Mouse (Mus musculus) CD4-positive helper T cell, adult 2 months (primary cell): Measurements from ENCODE around the gene Nsg2.
A peak's percentile ranks its signal among the peaks of the same experiment; 100 is the strongest.

Source experiments
- DNase-seq: peaks from one replicate; pipeline ENCODE4 v3.0.0-alpha.2; 2012; ENCODE audit warnings: low read depth, missing footprints, low spot score

Nsg2 gene

DNA sequence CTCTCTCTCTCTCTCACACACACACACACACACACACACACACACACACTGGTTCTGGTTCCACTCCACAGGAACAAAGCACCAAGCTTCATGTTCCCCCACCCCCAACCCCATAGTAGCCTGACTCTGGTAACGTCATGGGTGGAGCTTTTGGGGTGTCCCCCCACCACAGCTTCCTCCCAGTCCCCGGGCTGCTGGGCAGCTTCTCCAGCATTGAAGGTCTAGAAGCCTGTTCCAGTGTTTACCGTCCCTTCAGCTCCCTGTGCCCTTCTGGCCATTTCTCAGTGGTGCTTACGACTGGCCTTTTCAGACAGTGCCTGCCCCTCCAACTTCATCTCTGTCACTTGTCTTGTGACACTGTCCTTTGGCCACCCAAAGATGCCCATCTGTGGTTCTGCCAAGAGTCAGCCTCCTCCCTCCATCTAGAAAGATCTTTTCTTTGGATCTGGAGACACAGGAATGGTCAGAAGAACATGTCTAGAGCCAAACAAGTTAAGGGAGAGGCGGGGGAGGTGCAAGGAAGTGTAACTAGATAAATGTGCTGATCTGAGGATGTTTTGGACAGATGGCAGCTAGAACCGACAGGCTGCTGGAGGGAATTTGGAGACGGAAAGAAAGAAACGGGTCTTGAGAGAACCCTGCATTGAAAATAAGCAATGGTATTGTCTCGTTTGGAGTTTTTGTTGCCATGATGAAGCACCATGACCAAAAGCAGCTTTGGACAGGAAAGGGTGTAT, 11.8 kb downstream of the Nsg2 start:
- DNase-seq, result peak; percentile 85

DNA sequence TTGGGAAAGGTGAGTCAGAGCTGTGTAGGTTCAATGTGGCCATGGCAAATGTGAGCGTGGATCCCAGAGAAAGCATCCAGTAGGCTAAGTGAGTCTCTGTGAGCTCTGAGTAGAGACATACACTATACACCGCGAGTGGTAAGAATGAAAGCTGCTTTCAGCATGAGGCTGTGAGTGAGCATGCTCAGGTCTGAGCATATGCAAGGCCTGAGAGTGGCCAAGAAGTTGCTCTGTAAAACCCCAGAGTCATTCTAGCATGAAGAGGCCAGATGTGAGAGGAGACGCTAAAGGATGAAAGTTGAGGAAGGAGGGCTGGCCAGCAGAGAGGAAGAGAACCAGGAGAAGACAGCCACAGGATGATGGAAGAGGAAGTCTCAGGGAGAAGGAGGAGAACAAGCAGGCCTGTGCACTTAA, 12.8 kb downstream of the Nsg2 start:
- peak; percentile 31 for DNase-seq

GRCm38 (mm10) chr11:32013561-32013960, 13.3 kb downstream of the Nsg2 start:
- DNase-seq, result peak; percentile 45

DNA sequence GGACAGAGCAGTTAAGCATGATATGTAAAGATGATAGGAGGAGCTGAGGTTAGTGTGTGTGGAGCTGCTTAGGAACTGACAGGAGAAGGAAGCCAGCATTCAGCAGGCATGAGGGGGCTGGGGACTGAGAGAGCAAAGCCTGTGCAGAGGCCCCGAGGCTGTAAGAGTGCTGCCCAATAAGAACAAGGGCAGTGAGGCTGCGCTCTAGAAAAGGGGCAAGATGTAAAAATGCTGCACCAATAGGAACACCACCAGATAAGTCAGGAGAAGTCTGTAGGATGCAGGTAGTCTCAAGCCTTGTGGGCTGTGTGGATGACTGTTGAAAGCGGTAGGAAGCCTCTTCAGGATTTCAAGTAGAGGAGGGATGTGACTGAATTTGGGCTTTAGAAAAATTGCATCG, 17.9 kb downstream of the Nsg2 start:
- DNase-seq, result no peak

GRCm38 (mm10) chr11:32020031-32020965, 20.0 kb downstream of the Nsg2 start:
- peak; percentile 81 for DNase-seq

DNA sequence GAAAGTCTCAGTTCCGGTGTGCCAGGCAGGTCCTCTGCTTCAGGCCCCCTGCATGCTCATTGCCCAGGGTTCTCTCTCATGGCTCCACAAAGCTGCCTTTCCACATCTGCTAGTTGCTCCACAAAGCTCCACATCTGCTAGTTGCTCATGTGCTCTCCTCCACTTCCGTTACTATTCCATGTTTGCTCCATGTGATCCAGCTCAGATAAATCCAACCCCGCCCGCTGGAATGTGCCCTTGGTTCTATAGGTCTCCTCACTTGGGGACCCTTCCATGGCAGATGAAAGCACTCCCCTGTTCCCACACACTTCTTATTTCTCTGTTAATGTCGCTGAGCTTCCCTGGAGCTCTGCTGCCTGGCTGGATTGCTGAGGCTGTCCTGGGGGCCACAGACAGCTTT, 26.4 kb downstream of the Nsg2 start:
- no peak for DNase-seq

- DNase-seq, result no peak
Observed at GRCm38 (mm10) chr11:32027474-32028342, 27.4 kb downstream of the Nsg2 start.

GRCm38 (mm10) chr11:32028605-32029004, 28.3 kb downstream of the Nsg2 start:
- DNase-seq, result no peak

DNA sequence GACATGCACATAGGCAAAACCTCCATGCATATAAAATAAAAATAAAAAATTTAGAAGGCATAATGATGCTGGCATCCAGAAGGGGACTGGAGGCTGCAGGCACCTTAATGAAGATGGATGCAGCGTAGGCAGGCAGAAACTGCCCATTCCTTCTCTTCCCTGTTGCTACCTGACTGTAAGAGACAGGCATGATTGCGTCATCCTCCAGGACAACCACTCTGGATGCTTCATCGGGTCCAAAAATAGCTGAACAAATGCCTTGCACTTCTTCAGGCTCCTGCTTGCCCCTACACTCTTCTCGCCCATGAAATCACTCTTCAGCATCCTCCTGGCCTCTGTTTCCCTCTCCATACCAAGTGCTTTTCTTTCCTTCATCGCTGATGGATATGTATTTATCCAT, 29.1 kb downstream of the Nsg2 start:
- DNase-seq, result no peak

DNA sequence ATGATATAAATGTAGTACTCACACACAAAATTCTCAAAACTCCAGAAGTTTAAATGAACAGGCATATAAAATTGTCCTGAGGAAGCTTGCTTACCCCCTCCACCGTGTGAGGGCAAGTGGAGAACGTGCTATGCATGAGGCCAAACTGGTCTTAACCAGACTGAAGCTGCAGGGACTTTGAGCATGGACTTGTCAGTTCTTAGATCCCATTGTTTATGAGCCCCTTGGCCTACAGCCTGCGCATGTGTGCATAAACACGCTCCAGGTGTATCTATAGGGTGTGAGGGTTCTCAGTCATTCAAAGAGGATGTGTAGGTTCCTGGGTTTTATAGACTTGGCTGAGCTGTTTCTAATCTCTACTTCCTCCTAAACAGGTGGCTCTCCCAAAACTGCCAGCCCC, 31.1 kb downstream of the Nsg2 start:
- no peak for DNase-seq

DNA sequence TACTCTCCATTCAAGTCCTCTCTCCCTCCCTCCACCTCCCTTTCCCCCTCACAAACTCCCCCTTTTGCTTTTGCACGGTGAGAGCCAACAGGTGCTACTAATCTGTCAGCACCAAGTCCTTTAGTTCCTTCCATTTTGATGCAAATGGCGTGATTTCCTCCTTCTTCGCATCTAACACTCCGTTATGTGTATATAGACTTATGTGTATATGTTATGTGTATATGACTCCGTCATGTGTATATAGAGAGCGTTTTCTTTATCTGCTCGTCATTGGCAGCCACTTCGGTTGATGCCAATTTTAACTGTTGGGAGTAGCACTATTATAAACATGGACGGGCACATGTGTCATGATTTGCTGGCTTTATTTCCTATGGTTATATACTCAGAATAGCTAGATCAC, 31.8 kb downstream of the Nsg2 start:
- no peak for DNase-seq

DNA sequence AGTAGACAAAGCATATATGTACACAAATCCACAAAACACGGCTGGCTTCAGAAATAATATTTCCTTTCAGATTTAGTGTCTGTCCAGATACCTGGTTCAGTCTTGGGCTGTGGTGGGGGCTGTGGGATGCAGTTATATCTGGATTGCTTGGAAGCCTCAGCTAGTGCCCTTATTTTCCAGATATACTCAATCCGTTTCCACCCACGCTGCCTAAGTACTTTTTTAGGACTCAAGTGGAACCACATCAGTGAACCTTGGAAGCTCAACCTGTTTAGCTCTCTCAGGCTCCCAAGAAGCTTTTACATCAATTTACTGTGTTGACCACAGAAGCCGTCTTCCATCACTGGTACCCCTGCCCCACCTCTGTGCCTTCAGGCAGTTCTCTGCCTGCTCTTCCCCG, 35.6 kb downstream of the Nsg2 start:
- DNase-seq, result no peak

DNA sequence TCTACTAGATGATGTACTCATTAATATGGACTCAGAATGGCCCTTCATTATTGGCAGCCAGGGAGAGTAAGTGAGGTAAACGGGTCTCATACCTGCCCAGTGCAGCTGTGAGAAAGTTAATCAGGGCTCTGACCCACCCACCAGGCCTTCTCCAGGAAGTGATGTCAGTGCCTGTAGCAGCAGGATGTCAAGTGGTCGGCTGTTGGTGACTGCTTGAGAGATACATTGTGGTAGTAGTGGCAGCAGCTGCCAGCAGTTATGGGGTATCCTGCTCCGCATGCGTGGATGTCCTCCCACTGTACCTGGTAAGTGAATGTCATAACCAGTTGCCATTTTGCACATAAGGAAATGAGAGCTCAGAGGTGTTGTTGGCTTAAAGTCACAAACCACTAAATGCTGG, 39.4 kb downstream of the Nsg2 start:
- DNase-seq, result peak; percentile 72

DNA sequence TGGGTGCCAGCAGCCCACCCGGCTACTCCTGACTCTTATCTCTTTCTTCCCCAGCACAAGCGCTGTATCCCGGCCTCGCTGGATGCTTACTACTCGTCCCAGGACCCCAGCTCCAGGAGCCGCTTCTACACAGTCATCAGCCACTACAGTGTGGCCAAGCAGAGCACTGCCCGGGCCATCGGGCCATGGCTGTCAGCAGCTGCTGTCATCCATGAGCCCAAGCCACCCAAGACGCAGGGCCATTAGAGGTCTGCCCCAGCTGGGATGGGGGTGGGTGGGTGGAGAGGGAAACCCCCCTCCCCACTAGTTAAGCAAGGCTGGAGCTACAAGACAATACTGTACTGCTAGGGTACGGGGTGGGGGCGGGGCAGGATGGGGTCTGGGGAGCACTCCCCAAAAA, 57.1 kb downstream of the Nsg2 start:
- no peak for DNase-seq

DNA sequence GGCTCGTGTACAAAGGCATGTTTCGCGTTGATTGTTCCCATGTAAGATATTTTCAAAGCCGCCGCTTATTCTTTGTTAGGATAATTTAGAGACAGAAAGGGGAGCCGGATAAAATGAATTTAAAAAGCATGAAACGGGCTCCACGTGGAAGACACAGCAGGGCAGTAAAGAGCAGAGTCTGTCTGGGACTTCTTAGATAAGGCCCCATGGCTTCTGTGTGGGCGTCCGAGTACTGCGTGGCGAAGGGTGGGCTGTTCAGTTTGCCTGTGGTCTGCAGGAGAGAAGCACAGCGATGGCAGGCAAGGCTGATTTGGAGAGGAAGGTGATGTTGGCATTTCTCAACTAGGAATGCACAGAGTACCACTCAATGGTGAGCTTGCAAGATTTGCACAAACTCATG, 57.6 kb downstream of the Nsg2 start:
- DNase-seq, result no peak

DNA sequence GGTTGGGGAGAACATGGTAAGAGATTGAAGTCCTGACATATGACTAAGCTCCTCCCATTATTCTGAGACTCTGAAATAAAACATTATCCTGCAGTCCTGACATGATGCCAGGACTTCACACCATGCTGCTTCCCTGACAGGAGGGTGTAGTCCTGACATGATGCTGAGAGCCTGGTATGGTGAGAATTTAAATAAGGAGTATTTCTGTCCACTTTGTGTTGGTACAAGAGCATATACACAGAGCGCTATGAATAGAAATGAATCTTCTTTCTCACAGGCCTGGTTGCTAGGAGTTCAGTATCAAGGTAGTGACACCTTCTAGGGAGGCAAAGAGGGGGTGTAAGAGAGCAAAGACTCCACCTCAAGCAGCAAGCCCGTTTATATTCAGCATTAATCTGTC, 60.8 kb downstream of the Nsg2 start:
- no peak for DNase-seq

DNA sequence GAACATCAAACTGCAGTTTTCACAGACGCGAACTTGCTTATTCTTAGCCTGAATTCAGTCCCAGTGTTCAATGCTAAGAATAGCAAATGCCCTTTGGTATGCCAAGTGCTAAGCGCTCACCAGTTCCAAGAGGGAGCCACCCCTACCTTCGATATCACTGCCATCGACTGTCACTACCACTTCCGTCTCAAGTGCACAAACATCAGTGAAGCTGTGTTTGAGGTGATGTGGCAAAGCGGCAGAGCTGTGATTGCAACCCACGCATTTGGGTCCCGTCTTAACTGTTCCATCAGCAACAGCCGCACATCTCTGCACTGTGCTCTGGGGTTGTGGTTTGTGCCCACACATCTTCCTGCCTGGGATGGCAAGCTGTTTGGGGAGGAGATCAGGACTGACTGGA, 61.6 kb downstream of the Nsg2 start:
- DNase-seq, result peak; percentile 92

- no peak for DNase-seq
Observed at GRCm38 (mm10) chr11:32063775-32064510, 63.7 kb downstream of the Nsg2 start.

DNA sequence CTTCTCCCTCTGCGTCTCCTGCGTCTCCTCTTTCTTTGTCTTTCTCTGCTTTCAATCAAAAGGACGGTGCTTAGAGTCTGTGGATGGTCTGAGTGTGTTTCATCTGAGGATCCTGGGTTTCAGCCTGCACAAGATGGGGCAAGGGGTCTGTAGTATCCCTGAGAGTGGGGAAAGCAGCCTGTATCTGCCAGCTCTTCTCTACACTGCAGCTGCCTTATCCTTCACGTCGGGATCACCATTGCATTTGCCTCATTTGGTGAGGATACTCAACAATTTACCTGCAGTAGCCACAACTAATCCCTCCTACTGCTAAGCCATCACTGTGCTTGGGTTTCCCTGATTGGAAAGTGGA, 64.2 kb downstream of the Nsg2 start:
- DNase-seq, result no peak

- no peak for DNase-seq
Observed at GRCm38 (mm10) chr11:32068736-32069490, 68.7 kb downstream of the Nsg2 start.

GRCm38 (mm10) chr11:32075163-32075562, 74.9 kb downstream of the Nsg2 start:
- no peak for DNase-seq
